Mouse (Mus musculus): ENCODE data around the gene Ppp1r13b.

GRCm38 (mm10) chr12:111820708-111821107 lies 87.2 kb downstream of the Ppp1r13b start:
- no peak for TF ChIP-seq CTCF (IDR thresholded peaks at IDR 0.05; ENCODE audit: low read depth, low read length)
- no peak for TF ChIP-seq GATA1 (IDR thresholded peaks at IDR 0.05; ENCODE audit: borderline replicate concordance, low read length)
- TF ChIP-seq TAL1 (conservative IDR thresholded peaks at IDR 0.05; ENCODE audit: low read depth, low read length) = no peak
- TF ChIP-seq POLR2AphosphoS5 (IDR thresholded peaks at IDR 0.05; ENCODE audit: insufficient replicate concordance, low read depth, low read length) = no peak
- no peak for TF ChIP-seq GATA2 (IDR thresholded peaks at IDR 0.05; ENCODE audit: borderline replicate concordance, low read depth, low read length)
